Mouse (Mus musculus) ovary, postnatal 36 days (tissue): Measurements from ENCODE around the gene Fan1.

ENCODE experiments used
- DNase-seq: peaks from one replicate; pipeline ENCODE4 v3.0.0; 2022; ENCODE audit warnings: low spot score, mixed read lengths

The Fan1 gene

DNA sequence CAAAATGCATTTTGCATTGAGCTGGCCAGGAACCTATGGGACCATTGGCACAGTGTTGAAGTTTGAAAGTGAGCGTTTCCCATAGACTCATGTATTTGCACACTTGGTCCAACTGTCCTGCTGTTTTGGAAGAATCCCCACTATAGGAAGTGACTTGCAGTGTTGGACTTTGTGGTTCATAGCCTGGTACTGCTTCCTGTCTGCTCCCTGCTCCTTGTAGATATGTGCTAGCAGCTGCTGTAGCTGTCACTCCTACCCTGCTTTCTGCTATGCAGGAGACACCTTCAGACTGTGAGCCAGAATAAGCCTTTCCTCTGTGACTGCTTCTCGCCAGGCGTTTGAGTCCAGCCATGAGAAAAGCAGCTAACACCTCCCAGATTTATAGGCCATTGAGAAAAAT lies 42.6 kb downstream of the Fan1 start:
- DNase-seq = no peak

DNA sequence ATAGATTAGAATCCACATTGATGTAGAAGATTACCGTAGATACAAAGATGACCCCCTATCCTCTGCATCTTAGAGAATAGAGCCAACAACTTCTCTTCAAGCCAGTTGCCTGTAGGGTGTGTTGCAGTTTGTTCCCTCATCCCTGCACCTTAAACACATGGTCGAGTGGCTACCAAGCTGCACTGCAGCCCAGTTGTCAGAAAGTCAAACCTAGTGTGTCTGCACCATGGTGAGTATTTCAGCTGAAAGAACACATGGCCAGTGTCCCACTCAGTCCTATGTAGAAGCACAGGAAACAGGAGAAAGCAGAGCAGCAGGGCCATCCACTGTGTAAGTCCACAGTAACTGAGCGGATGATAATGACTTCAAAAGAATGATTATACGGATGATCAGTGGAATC lies 46.4 kb downstream of the Fan1 start:
- no peak for DNase-seq

DNA sequence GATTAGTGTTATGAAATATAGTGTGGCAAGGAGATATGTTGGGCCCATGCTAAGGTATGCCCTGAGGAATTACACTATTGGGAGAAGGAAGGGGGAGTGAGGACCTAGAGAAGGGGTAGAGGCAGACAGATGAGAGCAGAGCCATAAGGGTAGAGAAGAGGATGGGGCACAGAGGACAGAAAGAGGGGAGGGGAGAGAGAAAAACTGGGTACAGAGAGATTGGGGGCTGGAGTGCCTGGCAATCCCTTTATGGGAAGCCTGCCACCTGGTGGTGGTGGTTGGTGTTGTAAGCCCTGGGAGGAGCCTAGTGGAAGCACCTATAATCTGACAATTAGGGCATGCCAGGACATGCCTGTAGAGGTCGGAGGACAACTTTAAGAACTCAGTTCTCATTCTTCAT lies 47.0 kb downstream of the Fan1 start:
- DNase-seq = peak; percentile 71

DNA sequence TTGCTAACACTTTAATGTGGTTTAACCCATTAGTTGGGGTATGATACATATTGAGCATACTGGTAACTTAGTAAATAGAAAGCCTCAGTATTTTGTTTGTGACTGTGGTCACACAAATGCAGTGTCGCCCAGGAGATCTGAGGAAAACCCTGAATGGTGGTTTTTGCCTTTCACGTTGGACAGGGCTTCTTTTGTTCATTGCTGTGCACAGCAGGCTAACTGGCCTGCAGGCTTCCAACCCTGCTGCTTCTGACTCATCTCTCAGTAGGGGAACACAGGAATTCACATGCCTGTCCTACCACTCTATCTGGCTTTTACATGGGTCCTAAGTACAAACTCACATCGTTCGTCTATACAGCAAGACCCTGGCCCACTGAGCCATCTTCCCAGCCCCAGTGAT lies 52.2 kb downstream of the Fan1 start:
- no peak for DNase-seq

- DNase-seq = no peak
Measured at GRCm38 (mm10) chr7:64321125-64321524, 52.8 kb downstream of the Fan1 start.

- no peak for DNase-seq
Measured at GRCm38 (mm10) chr7:64312811-64313210, 61.1 kb downstream of the Fan1 start.

DNA sequence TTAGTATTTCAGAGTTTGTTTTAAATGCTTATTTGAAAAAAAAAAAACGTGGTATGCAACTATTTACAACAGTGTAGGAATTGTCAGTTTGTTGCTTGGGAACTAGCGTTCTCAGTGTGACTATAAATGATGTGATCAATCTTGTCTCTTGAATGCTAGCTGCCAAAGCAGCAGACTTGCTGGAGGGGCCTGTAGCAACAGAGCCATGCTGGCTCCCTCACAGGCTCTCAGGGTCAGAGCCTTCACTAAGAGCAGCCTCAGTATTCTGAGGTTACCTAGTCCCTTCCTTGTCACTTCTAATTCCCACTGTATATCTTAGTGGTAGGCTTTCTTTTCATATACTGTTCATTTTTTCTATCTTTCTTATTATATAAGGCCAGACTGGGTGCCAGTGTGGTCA lies 63.1 kb downstream of the Fan1 start:
- no peak for DNase-seq

DNA sequence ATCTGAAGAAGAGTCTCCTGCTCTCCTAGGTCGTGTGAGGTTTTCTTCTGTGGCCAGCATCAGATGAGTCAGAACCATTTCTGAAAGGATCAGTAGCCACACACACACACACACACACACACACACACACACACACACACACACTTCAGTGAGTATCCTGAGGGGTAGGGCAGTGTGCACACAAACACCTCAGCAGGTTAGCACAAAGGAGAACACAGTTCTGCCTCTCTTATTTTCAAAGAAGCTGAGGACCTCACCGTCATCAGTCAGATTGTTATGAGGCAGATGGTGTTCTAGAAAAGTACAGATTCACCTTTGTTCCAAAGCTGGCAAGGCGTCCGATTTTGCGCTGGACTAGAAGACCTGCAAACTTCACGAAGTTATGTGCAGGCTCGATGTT lies 63.7 kb downstream of the Fan1 start:
- no peak for DNase-seq
